Mouse (Mus musculus) bone marrow, adult 2 months (tissue): ENCODE results near the gene Nphs1. TPM values are rescaled to one million over a fixed set of nuclear protein-coding genes. Genes with fewer than 3 reads are reported as not detected.

ENCODE experiments used
- H3K27ac ChIP-seq: fragments of 200-500 bp; 2 replicates; pipeline ENCODE4 v1.5.1; 2012; ENCODE audit warnings: low read depth, mild to moderate bottlenecking, control low read depth, inconsistent platforms, low read length; ENCODE audit not compliant: control insufficient read depth, poor library complexity, insufficient read depth
- H3K4me1 ChIP-seq: fragments of 200-500 bp; 2 replicates; pipeline ENCODE4 v1.6.1; 2011; ENCODE audit warnings: low read length; ENCODE audit not compliant: control insufficient read depth, insufficient read depth
- H3K4me3 ChIP-seq: fragments of 200-500 bp; replicated peaks from 2 replicates; pipeline ENCODE3; 2011; ENCODE audit warnings: mild to moderate bottlenecking, low read depth, low read length, control low read depth; ENCODE audit not compliant: control insufficient read depth
- CTCF ChIP-seq: fragments of 200-500 bp; IDR thresholded peaks from 2 replicates; pipeline ENCODE4 v1.5.1; 2011; ENCODE audit warnings: low read length, control low read depth; ENCODE audit not compliant: control insufficient read depth, insufficient read depth
- POLR2A ChIP-seq: fragments of 200-500 bp; IDR thresholded peaks from 2 replicates; pipeline ENCODE4 v1.6.1; 2011; ENCODE audit warnings: low read depth, mild to moderate bottlenecking, control low read depth, low read length, borderline replicate concordance; ENCODE audit not compliant: control insufficient read depth
- WGBS: fragments of 180-500 bp; shearing (Covaris S2); methylation state at CpG from one replicate; pipeline ENCODE4 v1.1.7; 2018; 5-methylcytosine and 5-hydroxymethylcytosine counted together
- polyA plus RNA-seq: library from polyadenylated mRNA; stranded (reverse); fragments of >200 nt; gene quantifications from 2 replicates; pipeline ENCODE4 v1.2.4, GENCODE M21; 2011; ENCODE audit warnings: low replicate concordance; ENCODE audit not compliant: missing spikeins, insufficient read depth, insufficient read length

Gene Nphs1
- polyA plus RNA-seq: 1.5 TPM in 1 of 2 replicates, not detected in the other

DNA sequence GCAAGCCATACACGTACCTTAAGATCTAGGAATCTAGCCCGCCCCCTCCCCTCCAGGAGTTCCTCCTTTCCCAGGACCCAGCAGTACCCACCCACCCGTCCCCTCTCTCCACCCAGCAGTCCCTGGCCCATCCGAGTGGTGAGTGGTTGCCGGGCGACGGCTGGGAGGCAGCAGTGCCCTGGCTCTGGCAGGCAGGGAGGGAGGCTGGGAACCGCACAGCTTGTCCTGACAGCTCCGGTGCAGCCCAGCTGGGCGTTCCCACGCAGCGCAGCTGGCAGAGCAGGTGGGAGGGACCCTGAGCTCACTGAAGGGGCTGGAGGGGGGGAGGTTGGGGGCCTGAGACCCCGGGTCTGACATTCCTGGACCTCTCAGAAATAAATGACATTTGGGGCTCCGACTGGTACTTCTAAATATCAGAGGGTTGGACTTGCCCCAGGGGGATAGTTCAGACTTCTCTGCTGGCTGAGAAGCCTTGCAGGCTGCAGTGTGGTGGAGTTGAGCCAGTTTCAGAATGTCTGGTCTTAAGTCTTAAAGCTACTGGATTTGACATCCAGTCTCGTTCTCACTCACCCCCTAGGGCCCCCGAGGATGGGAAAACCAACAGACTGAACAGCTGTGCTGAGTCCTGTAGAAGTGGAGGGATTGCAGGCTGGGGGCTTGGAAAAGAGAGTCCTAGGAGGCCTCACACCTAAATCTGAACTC is at the start of gene Nphs1, which contains the start of gene Kirrel2:
Gene Nphs1 (plus strand): TSS at position 687 of the 702 bp plus-strand sequence.
Gene Kirrel2 (minus strand): TSS at position 62 of the 702 bp plus-strand sequence.
- H3K27ac ChIP-seq: no peak within 1 kb of the TSS
- H3K4me3 ChIP-seq: no peak within 1 kb of the TSS
- TF ChIP-seq CTCF (no peak), POLR2A (no peak)
- H3K4me1 ChIP-seq: peaks cover 1% of the 10 kb centered on the region; the same call in 1 of the 2 replicates
- 8% methylated on average over 16 of the region's 16 CpGs for WGBS

DNA sequence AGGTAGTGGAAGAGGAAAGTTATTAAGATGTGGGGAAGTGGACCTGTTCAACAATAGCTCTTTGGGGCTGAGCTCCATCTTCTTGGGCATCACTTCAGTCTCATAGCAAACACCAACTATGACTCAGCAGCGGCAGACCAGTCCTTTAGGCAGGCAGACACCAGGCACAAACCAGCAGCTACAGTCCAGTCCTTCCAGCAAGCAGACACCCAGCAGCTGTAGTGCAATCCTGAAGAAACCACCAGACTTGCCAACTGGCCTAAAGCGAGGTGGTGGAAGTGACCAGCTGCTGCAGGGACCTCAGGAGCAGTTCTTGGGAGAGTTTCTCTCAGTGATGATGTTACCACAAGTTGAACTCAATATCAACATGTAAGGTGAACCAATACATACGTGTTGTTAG is 49.5 kb upstream of the Nphs1 start:
- TF ChIP-seq POLR2A: no peak
- TF ChIP-seq CTCF: no peak
- 65% methylated on average over 3 of the region's 3 CpGs for WGBS
- H3K4me1 ChIP-seq: peaks cover 5% of the 10 kb centered on the region; the same call in 1 of the 2 replicates
- no peak overlapping the region for H3K4me3 ChIP-seq
- H3K27ac ChIP-seq: no peak overlapping the region

DNA sequence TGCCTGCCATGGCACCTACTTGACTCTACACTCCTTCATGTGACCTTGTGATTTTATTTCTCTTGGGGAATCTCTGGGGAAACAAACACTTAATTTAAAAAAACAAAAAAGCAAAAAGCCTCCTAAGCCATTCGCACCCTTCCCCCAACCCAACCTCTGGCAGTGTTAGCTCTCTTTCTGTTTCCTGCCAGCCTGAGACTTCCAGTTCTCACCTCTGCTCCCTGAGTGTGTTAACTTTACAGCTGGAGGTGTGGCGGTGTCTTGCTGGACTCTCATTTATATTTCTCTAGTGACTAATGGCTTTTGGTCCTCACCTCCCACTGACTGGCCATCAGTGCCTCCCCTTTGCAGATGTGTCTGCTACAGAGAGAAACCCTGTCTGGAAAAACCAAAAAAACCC is 48.3 kb upstream of the Nphs1 start:
- Histone ChIP-seq H3K27ac (no peak overlapping the region), H3K4me1 (peaks cover 5% of the 10 kb centered on the region; the same call in 1 of the 2 replicates), H3K4me3 (no peak overlapping the region)
- 54% methylated on average over 2 of the region's 2 CpGs for WGBS
- TF ChIP-seq POLR2A (no peak), CTCF (no peak)

- Histone ChIP-seq H3K4me3 (no peak overlapping the region), H3K27ac (peak overlapping the region; percentile 77), H3K4me1 (peaks cover 5% of the 10 kb centered on the region; the same call in 1 of the 2 replicates)
- WGBS: 25% methylated on average over 3 of the region's 3 CpGs
- TF ChIP-seq POLR2A (no peak), CTCF (no peak)
Observed at GRCm38 (mm10) chr7:30411023-30411422, 47.1 kb upstream of the Nphs1 start.

DNA sequence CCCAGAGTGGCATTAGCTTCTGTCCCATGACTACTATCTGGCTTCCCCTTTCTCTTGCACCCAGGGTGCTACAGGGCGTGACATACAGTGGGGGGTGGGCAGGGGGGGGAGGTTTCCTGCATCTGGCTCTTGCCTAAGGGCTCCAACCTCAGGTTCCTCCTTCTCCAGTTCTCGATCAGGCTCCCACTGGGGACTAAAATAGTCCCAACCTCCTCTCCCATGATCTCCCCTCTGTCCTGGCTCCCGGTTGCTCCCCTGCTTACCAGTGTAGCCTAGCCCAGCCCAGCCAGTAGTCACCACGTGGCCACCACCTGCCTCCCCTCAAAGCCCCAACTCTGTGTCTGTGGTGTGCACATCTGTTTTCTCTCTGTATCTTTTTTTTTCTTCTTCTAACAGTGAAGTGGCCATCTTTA is 45.4 kb upstream of the Nphs1 start:
- WGBS: 0% methylated on average over 4 of the region's 4 CpGs
- Histone ChIP-seq H3K4me1 (peaks cover 5% of the 10 kb centered on the region; the same call in 1 of the 2 replicates), H3K4me3 (peak overlapping the region; percentile 46), H3K27ac (peak overlapping the region; percentile 98)
- TF ChIP-seq CTCF (no peak), POLR2A (peak; percentile 49; the same call in 1 of the 2 replicates)

DNA sequence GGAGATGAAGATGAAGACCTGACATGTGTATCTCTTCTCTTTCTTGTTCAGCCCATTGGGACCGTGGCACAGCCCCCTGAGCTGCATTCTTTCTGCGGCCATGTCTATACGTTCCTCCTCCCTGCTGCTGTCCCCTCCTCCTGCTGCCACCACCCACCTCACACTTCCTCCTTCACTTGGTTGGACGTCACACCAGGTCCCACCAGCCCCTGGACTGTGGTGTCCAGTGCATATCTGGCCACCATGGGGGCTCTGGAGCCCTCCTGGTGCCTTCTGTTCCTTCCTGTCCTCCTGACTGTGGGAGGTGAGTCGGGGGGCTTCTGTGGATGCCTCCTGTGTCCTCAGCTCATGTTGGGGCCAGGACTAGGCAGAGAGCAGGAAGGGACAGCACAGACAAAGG is 44.5 kb upstream of the Nphs1 start, which contains the start of gene Tyrobp:
Gene Tyrobp (plus strand): TSS at position 165 of the 400 bp plus-strand sequence.
- TF ChIP-seq POLR2A (peak; percentile 91), CTCF (no peak)
- WGBS: 11% methylated on average over 5 of the region's 5 CpGs
- Histone ChIP-seq H3K4me3 (peak within 1 kb of the TSS; percentile 76), H3K27ac (peak within 1 kb of the TSS; percentile 98), H3K4me1 (peaks cover 6% of the 10 kb centered on the region; the same call in 1 of the 2 replicates)

GRCm38 (mm10) chr7:30417856-30418255 is 40.3 kb upstream of the Nphs1 start:
- peaks cover 2% of the 10 kb centered on the region; the same call in 1 of the 2 replicates for H3K4me1 ChIP-seq
- TF ChIP-seq POLR2A (no peak; the same call in 1 of the 2 replicates), CTCF (no peak)
- H3K27ac ChIP-seq: peak overlapping the region; percentile 94
- WGBS: 7% methylated on average over 9 of the region's 9 CpGs
- H3K4me3 ChIP-seq: peak overlapping the region; percentile 60
